Mouse (Mus musculus) bone marrow, adult 2 months (tissue): Measurements from ENCODE around the gene Qrich1. TPM values are rescaled to one million over a fixed set of nuclear protein-coding genes. Genes with fewer than 3 reads are reported as not detected.
A peak's percentile ranks its signal among the peaks of the same experiment; 100 is the strongest.

Experiments used
- H3K27ac ChIP-seq: fragments of 200-500 bp; 2 replicates; pipeline ENCODE4 v1.5.1; 2012; ENCODE audit warnings: low read depth, mild to moderate bottlenecking, control low read depth, inconsistent platforms, low read length; ENCODE audit not compliant: control insufficient read depth, poor library complexity, insufficient read depth
- H3K4me1 ChIP-seq: fragments of 200-500 bp; 2 replicates; pipeline ENCODE4 v1.6.1; 2011; ENCODE audit warnings: low read length; ENCODE audit not compliant: control insufficient read depth, insufficient read depth
- H3K4me3 ChIP-seq: fragments of 200-500 bp; replicated peaks from 2 replicates; pipeline ENCODE3; 2011; ENCODE audit warnings: mild to moderate bottlenecking, low read depth, low read length, control low read depth; ENCODE audit not compliant: control insufficient read depth
- CTCF ChIP-seq: fragments of 200-500 bp; IDR thresholded peaks from 2 replicates; pipeline ENCODE4 v1.5.1; 2011; ENCODE audit warnings: low read length, control low read depth; ENCODE audit not compliant: control insufficient read depth, insufficient read depth
- POLR2A ChIP-seq: fragments of 200-500 bp; IDR thresholded peaks from 2 replicates; pipeline ENCODE4 v1.6.1; 2011; ENCODE audit warnings: low read depth, mild to moderate bottlenecking, control low read depth, low read length, borderline replicate concordance; ENCODE audit not compliant: control insufficient read depth
- WGBS: fragments of 180-500 bp; shearing (Covaris S2); methylation state at CpG from one replicate; pipeline ENCODE4 v1.1.7; 2018; 5-methylcytosine and 5-hydroxymethylcytosine counted together
- polyA plus RNA-seq: library from polyadenylated mRNA; stranded (reverse); fragments of >200 nt; gene quantifications from 2 replicates; pipeline ENCODE4 v1.2.4, GENCODE M21; 2011; ENCODE audit warnings: low replicate concordance; ENCODE audit not compliant: missing spikeins, insufficient read depth, insufficient read length

Qrich1 gene
- polyA plus RNA-seq, 1 experiment, result 50.5 TPM

DNA sequence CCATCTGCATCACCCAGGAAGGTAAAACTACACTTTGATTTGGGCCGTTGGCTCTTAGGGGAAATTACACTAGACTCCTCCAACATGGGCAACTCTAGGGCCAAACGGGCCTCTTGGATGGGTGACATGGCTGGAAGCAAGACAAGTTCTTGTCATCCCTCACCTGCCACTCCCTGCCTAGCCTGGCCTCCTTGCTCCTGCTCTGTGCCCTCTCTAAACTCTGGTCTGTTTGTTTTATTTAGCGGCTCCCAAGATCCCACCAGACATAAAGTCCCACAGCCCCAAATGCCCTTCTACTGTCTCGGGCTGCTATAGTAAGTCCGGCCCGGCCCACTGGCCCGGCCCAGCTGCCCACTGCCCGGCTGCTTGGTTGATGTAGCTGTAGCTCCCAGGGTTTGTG lies 47.1 kb downstream of the Qrich1 start:
- WGBS, result 94% methylated on average over 8 of the region's 8 CpGs
- H3K4me1 ChIP-seq, result peaks cover 8% of the 10 kb centered on the region; the same call in 1 of the 2 replicates
- H3K4me3 ChIP-seq, result no peak overlapping the region
- H3K27ac ChIP-seq, result no peak overlapping the region
- TF ChIP-seq POLR2A (no peak), CTCF (no peak)

GRCm38 (mm10) chr9:108564131-108564530 lies 47.5 kb downstream of the Qrich1 start:
- WGBS, result 56% methylated on average over 7 of the region's 7 CpGs
- Histone ChIP-seq H3K4me3 (no peak overlapping the region), H3K27ac (no peak overlapping the region), H3K4me1 (peaks cover 8% of the 10 kb centered on the region; the same call in 1 of the 2 replicates)
- TF ChIP-seq CTCF, result no peak
- no peak for TF ChIP-seq POLR2A

DNA sequence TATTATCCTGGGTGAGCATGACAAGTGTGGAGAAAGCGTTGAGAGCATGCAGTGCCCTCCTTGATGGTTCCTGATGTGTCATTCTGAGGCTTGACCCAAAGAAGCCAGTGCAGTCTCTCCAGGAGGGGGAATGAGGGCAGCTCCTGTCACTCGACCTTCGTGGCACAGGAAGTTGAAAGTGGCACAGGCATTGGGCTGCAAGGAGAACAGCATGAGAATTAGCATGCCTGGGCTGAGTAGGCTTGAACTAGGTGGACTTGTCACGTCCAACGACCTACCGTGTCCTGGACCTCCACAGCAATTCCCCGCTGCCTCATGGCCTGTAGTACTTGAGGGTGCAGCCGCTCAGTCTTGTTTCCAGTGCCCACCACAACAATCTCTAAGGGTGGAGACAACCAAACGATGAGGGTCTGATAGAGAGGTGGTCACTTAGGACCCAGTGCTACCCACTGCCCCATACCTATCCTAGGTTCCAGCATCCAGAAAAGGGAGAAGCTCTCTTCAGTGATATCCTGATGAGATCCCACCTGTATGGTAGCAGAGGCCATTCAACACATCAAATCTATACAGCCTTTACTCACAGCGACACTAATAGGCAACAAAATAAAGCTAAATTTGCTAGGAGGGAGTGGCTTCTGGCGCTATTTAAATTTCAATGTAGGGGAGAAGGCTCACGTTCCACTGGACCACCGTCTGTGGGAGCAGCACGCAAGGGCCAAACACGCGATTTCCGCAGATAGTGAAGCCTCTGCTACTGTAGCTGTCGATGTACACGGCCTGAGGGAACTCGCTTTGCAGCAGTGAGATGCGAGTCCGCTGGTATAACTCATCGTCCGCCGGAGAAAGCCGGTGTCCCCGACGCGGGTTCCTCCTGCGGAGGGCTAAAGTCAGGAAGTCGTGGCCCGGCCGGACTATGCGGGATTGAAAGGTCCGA lies 49.5 kb downstream of the Qrich1 start:
- peak overlapping the region; percentile 98 for H3K4me3 ChIP-seq
- 10% methylated on average over 35 of the region's 35 CpGs for WGBS
- peaks cover 10% of the 10 kb centered on the region; the same call in 1 of the 2 replicates for H3K4me1 ChIP-seq
- H3K27ac ChIP-seq, result peak overlapping the region; percentile 94
- TF ChIP-seq POLR2A (no peak), CTCF (no peak)

DNA sequence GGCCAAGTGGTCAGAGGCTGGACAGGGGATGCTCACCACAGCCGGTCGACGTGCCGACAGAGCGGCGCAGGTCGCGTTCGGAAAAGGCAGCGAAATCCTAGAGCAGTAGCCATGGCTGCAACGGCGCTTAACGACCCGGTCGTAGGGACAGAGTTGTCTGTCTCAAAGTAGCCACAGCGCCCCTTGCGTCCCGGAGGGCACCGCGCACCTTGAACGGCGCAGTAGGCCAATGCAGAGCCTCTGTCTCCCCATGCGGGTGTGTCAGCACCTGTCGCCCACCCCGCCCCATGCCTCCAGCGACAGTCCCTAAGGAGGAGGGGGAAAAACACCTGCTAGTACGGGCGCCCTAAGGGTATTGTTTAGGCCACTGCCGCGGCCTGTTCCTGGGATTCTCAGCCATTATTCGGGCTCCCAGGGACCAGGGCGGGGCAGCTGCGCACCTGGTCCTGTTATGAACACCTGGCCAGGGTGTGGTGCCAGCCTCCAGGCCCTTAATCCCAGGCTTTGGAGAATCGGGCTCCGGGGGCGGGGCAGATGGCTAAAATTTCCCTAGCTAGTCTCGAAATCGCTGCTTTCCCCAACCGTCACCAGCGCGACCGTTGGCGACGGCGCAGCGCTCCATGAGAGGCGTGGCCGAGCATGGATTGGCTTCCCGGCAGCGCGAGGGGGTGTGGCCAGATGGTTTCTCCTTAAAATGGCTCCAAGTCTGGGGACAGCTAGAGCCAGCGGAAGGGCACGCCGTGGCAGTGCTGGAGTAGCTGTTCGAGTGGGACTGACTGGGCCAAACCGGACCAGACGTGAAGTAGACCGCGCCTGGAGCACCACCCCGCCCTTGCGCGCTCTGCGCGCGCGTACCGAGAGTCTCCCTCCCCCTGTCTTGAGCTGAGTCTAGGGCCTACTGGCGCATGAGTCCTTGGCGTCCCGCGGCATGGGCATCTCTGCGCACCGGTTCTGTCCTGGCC lies 50.5 kb downstream of the Qrich1 start, which contains the start of gene Ndufaf3:
Ndufaf3 (minus strand) TSS at position 620 of the 962 bp plus-strand sequence.
- WGBS, result under 1% methylated on average over 73 of the region's 73 CpGs
- TF ChIP-seq POLR2A (peak; percentile 99), CTCF (peak; percentile 95)
- peaks cover 10% of the 10 kb centered on the region; the same call in 1 of the 2 replicates for H3K4me1 ChIP-seq
- H3K4me3 ChIP-seq, result peak within 1 kb of the TSS; percentile 98
- peak within 1 kb of the TSS; percentile 94 for H3K27ac ChIP-seq

DNA sequence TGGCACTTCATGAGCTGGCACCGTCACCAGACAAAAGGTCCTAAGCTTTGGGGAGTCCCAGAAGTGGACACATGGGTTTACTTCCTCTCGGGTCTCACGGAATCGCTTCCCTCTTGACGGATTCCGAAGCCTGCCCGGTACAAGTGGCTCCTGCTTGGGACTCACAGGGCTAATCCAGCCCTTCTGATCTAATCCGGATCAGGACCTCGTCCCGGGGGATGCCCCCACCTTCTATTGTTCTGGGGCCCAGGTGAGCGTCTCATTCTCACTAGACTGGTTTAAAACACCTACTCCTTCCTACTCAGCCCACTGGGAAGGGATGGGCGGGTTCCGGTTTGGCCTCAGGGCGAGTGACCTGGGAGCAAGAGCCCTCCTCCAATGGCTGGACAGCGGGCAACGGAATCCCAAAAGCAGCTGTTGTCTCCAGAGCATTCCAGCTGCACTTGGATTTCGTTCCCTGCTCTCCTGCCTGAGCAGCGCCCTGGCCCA lies 51.4 kb downstream of the Qrich1 start:
- WGBS, result 4% methylated on average over 18 of the region's 18 CpGs
- Histone ChIP-seq H3K4me3 (peak overlapping the region; percentile 98), H3K27ac (peak overlapping the region; percentile 94), H3K4me1 (peaks cover 10% of the 10 kb centered on the region; the same call in 1 of the 2 replicates)
- TF ChIP-seq POLR2A, result no peak
- TF ChIP-seq CTCF, result no peak

- peak overlapping the region; percentile 98 for H3K4me3 ChIP-seq
- 39% methylated on average over 17 of the region's 17 CpGs for WGBS
- H3K27ac ChIP-seq, result peak overlapping the region; percentile 94
- no peak for TF ChIP-seq CTCF
- no peak for TF ChIP-seq POLR2A
- peaks cover 10% of the 10 kb centered on the region; the same call in 1 of the 2 replicates for H3K4me1 ChIP-seq
These were observed 51.9 kb downstream of the Qrich1 start for GRCm38 (mm10) chr9:108568511-108568921.

GRCm38 (mm10) chr9:108569381-108570206 lies 53.0 kb downstream of the Qrich1 start, which contains the start of gene Dalrd3:
Dalrd3 (plus strand) TSS chr9:108569886.
- WGBS, result 3% methylated on average over 42 of the region's 42 CpGs
- TF ChIP-seq CTCF (no peak), POLR2A (peak; percentile 51; the same call in 1 of the 2 replicates)
- peak within 1 kb of the TSS; percentile 65 for H3K27ac ChIP-seq
- H3K4me1 ChIP-seq, result peaks cover 10% of the 10 kb centered on the region; the same call in 1 of the 2 replicates
- H3K4me3 ChIP-seq, result peak within 1 kb of the TSS; percentile 86
